Mouse (Mus musculus) neural tube, embryonic 13.5 days (tissue): ENCODE results near the gene Tgfbr3. TPM values are rescaled to one million over a fixed set of nuclear protein-coding genes. Genes with fewer than 3 reads are reported as not detected.

Source experiments
- ATAC-seq: fragments of 200-750 bp; cut with Nextera tagmentation; 2 replicates; pipeline ENCODE4 v1.8.0; 2017; ENCODE audit warnings: low read depth, mild to moderate bottlenecking, moderate TSS enrichment, moderate library complexity
- H3K27ac ChIP-seq: fragments of 300-500 bp; sonication (generic); replicated peaks from 2 replicates; pipeline ENCODE4 v1.5.1; 2015; ENCODE audit warnings: moderate library complexity, mild to moderate bottlenecking, inconsistent platforms
- H3K27me3 ChIP-seq: fragments of 300-500 bp; sonication (generic); 2 replicates; pipeline ENCODE4 v1.6.1; 2015; ENCODE audit warnings: mild to moderate bottlenecking, inconsistent platforms
- H3K36me3 ChIP-seq: fragments of 300-500 bp; sonication (generic); 2 replicates; pipeline ENCODE4 v1.6.1; 2015; ENCODE audit warnings: mild to moderate bottlenecking, inconsistent platforms
- H3K4me1 ChIP-seq: fragments of 300-500 bp; sonication (generic); replicated peaks from 2 replicates; pipeline ENCODE4 v1.6.1; 2015; ENCODE audit warnings: inconsistent platforms
- H3K4me2 ChIP-seq: fragments of 300-500 bp; sonication (generic); 2 replicates; pipeline ENCODE4 v1.6.1; 2015; ENCODE audit warnings: inconsistent platforms, mild to moderate bottlenecking, moderate library complexity
- H3K4me3 ChIP-seq: fragments of 300-500 bp; sonication (generic); 2 replicates; pipeline ENCODE4 v1.5.1; 2015; ENCODE audit warnings: mild to moderate bottlenecking, inconsistent platforms
- H3K9ac ChIP-seq: fragments of 300-500 bp; sonication (generic); 2 replicates; pipeline ENCODE4 v1.6.1; 2015; ENCODE audit warnings: moderate library complexity, mild to moderate bottlenecking, inconsistent platforms
- H3K9me3 ChIP-seq: fragments of 300-500 bp; sonication (generic); 2 replicates; pipeline ENCODE4 v1.6.1; 2016; ENCODE audit warnings: inconsistent platforms
- WGBS: fragments of 180-500 bp; shearing (Covaris S2); methylation state at CpG from one replicate; pipeline ENCODE4 v1.1.7; 2015; 5-methylcytosine and 5-hydroxymethylcytosine counted together
- polyA plus RNA-seq: library from polyadenylated mRNA; unstranded; fragments of >200 nt; fragmentation: Nextera tagmentation; extraction: Ambion mirVana; gene quantifications from 2 replicates; pipeline ENCODE4 v1.2.1, GENCODE M21; 2015

Tgfbr3 gene
- polyA plus RNA-seq, 1 experiment from 2014 or later, result 6.9 TPM

GRCm38 (mm10) chr5:107122622-107123021 is 166.8 kb downstream of the Tgfbr3 start:
- no peak overlapping the region for H3K27ac ChIP-seq
- 0 out of 2 replicates have a peak, but pooled peaks cover 2% of the 10 kb centered on the region for H3K36me3 ChIP-seq
- H3K4me3 ChIP-seq, result no peak overlapping the region
- H3K27me3 ChIP-seq, result no peaks in the 10 kb centered on the region
- H3K4me1 ChIP-seq, result peaks cover 11% of the 10 kb centered on the region; the same call in 1 of the 2 replicates
- no peak overlapping the region for H3K4me2 ChIP-seq
- no peaks in the 10 kb centered on the region for H3K9me3 ChIP-seq
- 88% methylated on average over 4 of the region's 4 CpGs for WGBS
- H3K9ac ChIP-seq, result no peak overlapping the region
- ATAC-seq, result no peak

DNA sequence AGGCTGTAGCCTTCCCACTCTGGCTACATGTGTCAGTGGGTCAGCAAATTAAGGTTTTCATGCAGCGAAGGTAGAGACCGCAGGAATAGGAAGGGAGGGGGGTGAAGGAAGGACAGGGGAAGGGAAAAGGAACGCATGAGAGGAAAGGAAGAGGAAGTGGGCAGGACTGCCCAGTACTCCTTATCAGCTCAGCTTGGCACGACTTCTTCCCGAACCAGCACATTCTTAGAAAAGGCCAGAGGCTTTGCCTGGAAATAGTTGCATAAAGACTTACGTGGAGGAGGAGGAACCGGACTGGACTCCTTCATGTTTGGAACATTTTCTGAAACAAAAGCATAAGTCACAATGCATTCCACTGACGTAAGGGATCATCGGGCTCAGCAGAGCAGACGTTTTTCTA is 168.3 kb downstream of the Tgfbr3 start:
- H3K9me3 ChIP-seq, result no peaks in the 10 kb centered on the region
- 81% methylated on average over 10 of the region's 10 CpGs for WGBS
- H3K9ac ChIP-seq, result no peak overlapping the region
- ATAC-seq, result no peak
- H3K4me1 ChIP-seq, result peaks cover 10% of the 10 kb centered on the region; the same call in 1 of the 2 replicates
- no peak overlapping the region for H3K4me3 ChIP-seq
- H3K4me2 ChIP-seq, result no peak overlapping the region
- no peak overlapping the region for H3K27ac ChIP-seq
- 0 out of 2 replicates have a peak, but pooled peaks cover 2% of the 10 kb centered on the region for H3K36me3 ChIP-seq
- no peaks in the 10 kb centered on the region for H3K27me3 ChIP-seq

GRCm38 (mm10) chr5:107120624-107121023 is 168.8 kb downstream of the Tgfbr3 start:
- H3K9me3 ChIP-seq, result no peaks in the 10 kb centered on the region
- no peak overlapping the region for H3K9ac ChIP-seq
- H3K4me2 ChIP-seq, result no peak overlapping the region
- H3K36me3 ChIP-seq, result 0 out of 2 replicates have a peak, but pooled peaks cover 2% of the 10 kb centered on the region
- 85% methylated on average over 3 of the region's 3 CpGs for WGBS
- H3K27ac ChIP-seq, result no peak overlapping the region
- H3K4me3 ChIP-seq, result no peak overlapping the region
- ATAC-seq, result no peak
- peaks cover 6% of the 10 kb centered on the region; the same call in 1 of the 2 replicates for H3K4me1 ChIP-seq
- H3K27me3 ChIP-seq, result no peaks in the 10 kb centered on the region

- Histone ChIP-seq H3K4me1 (no peaks in the 10 kb centered on the region), H3K4me3 (no peak overlapping the region), H3K27me3 (no peaks in the 10 kb centered on the region), H3K27ac (no peak overlapping the region), H3K4me2 (no peak overlapping the region), H3K9ac (no peak overlapping the region), H3K9me3 (no peaks in the 10 kb centered on the region), H3K36me3 (0 out of 2 replicates have a peak, but pooled peaks cover 2% of the 10 kb centered on the region)
- 61% methylated on average over 6 of the region's 6 CpGs for WGBS
- ATAC-seq, result no peak
Measured at GRCm38 (mm10) chr5:107119896-107120295, 169.5 kb downstream of the Tgfbr3 start.

GRCm38 (mm10) chr5:107116821-107117220 is 172.6 kb downstream of the Tgfbr3 start:
- Histone ChIP-seq H3K36me3 (0 out of 2 replicates have a peak, but pooled peaks cover 2% of the 10 kb centered on the region), H3K4me2 (no peak overlapping the region), H3K4me1 (no peaks in the 10 kb centered on the region), H3K27ac (no peak overlapping the region), H3K27me3 (no peaks in the 10 kb centered on the region), H3K9me3 (no peaks in the 10 kb centered on the region), H3K4me3 (no peak overlapping the region), H3K9ac (no peak overlapping the region)
- 76% methylated on average over 3 of the region's 3 CpGs for WGBS
- ATAC-seq, result no peak

- Histone ChIP-seq H3K4me1 (peaks cover 27% of the 10 kb centered on the region), H3K36me3 (no peaks in the 10 kb centered on the region), H3K4me3 (no peak overlapping the region), H3K27ac (no peak overlapping the region), H3K9me3 (no peaks in the 10 kb centered on the region), H3K4me2 (no peak overlapping the region), H3K27me3 (no peaks in the 10 kb centered on the region), H3K9ac (no peak overlapping the region)
- WGBS, result 80% methylated on average over 7 of the region's 7 CpGs
- no peak for ATAC-seq
Measured at GRCm38 (mm10) chr5:107112656-107113275, 176.7 kb downstream of the Tgfbr3 start.

DNA sequence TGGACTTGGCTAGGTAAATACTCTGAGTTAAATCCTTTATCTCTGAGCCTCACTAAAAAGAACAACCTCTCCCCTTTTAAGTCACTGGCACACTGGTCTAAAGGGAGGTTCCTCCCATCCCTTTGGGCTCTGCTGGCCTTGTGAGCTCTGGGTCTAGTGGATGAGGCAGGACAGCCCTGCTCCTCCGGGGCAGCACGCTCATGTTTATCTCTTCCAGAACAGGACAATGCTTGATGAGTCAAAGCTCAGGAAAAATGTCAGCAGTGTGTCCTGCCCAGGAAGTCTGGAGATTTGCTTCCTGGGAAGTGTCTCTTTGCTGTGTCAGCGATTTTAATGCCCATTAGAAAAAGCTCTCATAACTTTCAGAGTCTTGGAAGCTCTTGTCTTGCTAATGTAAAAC is 177.6 kb downstream of the Tgfbr3 start:
- Histone ChIP-seq H3K4me2 (no peak overlapping the region), H3K27ac (no peak overlapping the region), H3K9me3 (no peaks in the 10 kb centered on the region), H3K27me3 (no peaks in the 10 kb centered on the region), H3K9ac (no peak overlapping the region), H3K36me3 (no peaks in the 10 kb centered on the region), H3K4me1 (peaks cover 27% of the 10 kb centered on the region), H3K4me3 (no peak overlapping the region)
- WGBS, result 65% methylated on average over 3 of the region's 3 CpGs
- ATAC-seq, result no peak

GRCm38 (mm10) chr5:107110880-107111520 is 178.4 kb downstream of the Tgfbr3 start:
- no peaks in the 10 kb centered on the region for H3K9me3 ChIP-seq
- peak overlapping the region; percentile 56 for H3K27ac ChIP-seq
- H3K4me3 ChIP-seq, result no peak overlapping the region
- H3K36me3 ChIP-seq, result no peaks in the 10 kb centered on the region
- WGBS, result 33% methylated on average over 7 of the region's 7 CpGs
- H3K4me2 ChIP-seq, result no peak overlapping the region
- ATAC-seq, result 0 out of 2 replicates have a peak, but pooled peaks have one; percentile 40
- H3K4me1 ChIP-seq, result peaks cover 27% of the 10 kb centered on the region
- no peaks in the 10 kb centered on the region for H3K27me3 ChIP-seq
- H3K9ac ChIP-seq, result 0 out of 2 replicates have a peak overlapping the region, but pooled peaks have one; percentile 35

DNA sequence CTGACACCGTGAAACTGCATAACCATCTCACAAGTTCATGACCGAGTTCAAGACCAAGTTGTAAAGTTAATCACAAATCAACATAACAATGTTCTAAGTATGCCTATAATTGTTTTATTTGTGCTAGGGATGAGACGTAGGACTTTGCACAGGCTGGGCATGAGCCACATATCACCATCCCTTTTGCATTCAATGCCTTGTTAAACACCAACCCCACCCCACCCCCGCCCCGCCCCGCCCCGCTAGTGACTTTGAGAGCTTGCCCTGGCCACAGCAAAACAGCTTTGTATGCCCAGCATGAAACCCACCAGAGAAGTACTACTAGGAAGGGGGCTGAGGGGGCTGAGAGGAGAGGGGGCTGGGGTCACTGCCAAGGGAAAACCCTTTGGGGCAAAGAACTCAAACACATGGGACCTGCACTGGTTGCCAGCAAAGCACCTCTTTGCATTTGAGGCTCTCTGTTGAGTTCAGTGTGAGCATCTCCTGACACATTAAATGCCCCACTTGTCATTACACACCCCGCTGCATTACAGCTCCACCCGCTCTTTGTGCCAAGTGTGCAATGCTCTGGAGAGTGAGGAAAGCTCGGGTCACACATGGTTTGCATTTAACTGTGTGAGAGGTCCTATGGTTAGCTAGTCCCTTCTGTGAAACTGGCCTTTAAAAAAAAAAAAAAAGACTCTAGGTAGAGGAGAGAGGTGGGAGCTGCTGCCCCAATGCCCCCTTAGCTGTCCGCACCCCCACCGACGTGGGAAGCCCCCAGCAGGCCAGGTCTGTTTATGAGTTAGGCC is 179.1 kb downstream of the Tgfbr3 start:
- H3K4me2 ChIP-seq, result no peak overlapping the region
- no peaks in the 10 kb centered on the region for H3K36me3 ChIP-seq
- H3K27me3 ChIP-seq, result no peaks in the 10 kb centered on the region
- H3K4me3 ChIP-seq, result no peak overlapping the region
- H3K4me1 ChIP-seq, result peaks cover 27% of the 10 kb centered on the region
- no peaks in the 10 kb centered on the region for H3K9me3 ChIP-seq
- peak overlapping the region; percentile 56 for H3K27ac ChIP-seq
- 0 out of 2 replicates have a peak overlapping the region, but pooled peaks have one; percentile 35 for H3K9ac ChIP-seq
- 0 out of 2 replicates have a peak, but pooled peaks have one; percentile 40 for ATAC-seq
- 50% methylated on average over 13 of the region's 13 CpGs for WGBS

DNA sequence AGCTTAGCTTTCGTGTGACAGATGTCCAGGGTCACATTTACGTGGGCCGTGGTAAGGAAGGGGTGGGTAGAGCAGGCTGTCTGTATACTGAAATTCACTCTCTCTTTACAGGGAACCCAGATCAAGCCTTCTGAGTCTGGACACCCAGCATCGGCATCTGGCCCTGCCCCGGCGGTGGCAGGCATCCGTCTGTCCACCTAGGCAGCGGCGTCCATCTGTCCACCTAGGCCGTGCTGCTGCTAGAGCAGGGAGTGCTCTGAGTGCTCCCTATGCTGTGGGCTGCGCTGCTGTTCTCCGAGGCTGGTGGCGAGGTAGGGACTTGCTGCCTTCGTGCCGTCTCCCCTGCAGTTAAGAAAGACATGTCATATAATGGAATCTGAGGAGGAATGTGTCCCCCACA is 180.0 kb downstream of the Tgfbr3 start:
- Histone ChIP-seq H3K4me1 (peaks cover 27% of the 10 kb centered on the region), H3K27me3 (no peaks in the 10 kb centered on the region), H3K4me2 (no peak overlapping the region), H3K9ac (0 out of 2 replicates have a peak overlapping the region, but pooled peaks have one; percentile 45), H3K9me3 (no peaks in the 10 kb centered on the region), H3K4me3 (no peak overlapping the region), H3K36me3 (no peaks in the 10 kb centered on the region), H3K27ac (no peak overlapping the region)
- ATAC-seq, result no peak
- 59% methylated on average over 15 of the region's 15 CpGs for WGBS

DNA sequence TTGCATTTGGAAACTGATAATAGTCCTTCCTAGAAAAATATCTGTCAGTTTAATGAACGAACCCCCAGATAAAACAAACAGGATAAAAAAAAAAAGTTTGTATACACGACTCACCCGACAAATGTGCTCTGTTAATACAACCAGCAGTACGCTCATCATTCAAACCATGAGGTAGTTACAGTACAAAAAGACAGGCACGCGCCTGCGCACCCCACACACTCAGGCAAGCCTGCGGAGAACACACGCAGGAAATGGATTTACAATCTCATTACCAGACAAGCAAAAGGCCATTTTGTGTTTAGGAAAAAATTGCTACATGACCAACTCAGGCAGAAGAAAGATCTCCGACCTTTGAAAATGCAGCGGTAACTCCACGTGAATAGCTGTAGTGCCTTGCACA is 182.6 kb downstream of the Tgfbr3 start:
- Histone ChIP-seq H3K27me3 (no peaks in the 10 kb centered on the region), H3K9me3 (no peaks in the 10 kb centered on the region), H3K27ac (no peak overlapping the region), H3K4me3 (no peak overlapping the region), H3K4me2 (no peak overlapping the region), H3K36me3 (no peaks in the 10 kb centered on the region), H3K4me1 (peaks cover 29% of the 10 kb centered on the region), H3K9ac (no peak overlapping the region)
- WGBS, result 73% methylated on average over 12 of the region's 12 CpGs
- ATAC-seq, result no peak

DNA sequence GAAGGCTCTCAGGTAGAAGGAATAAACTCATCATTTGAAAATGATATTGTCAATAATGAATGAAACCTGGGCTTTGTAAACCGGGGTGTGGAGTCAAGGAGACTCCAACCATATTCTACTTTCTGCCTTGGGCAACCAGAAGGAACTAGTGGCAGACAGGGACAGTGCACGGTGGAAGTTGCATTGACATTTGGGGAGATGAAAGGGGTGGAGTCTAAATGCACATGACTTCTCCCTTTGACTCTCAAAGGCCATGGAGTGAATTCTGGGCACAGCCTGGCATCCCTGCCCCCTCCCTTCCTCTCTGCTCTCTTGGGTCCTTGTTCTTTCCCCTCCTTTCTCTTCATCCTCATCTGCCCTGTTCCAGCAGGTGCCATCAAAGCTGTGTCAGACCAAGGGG is 183.3 kb downstream of the Tgfbr3 start:
- no peaks in the 10 kb centered on the region for H3K36me3 ChIP-seq
- no peak overlapping the region for H3K4me3 ChIP-seq
- H3K4me1 ChIP-seq, result peaks cover 29% of the 10 kb centered on the region
- 78% methylated on average over 2 of the region's 2 CpGs for WGBS
- H3K27me3 ChIP-seq, result no peaks in the 10 kb centered on the region
- H3K9ac ChIP-seq, result no peak overlapping the region
- H3K4me2 ChIP-seq, result no peak overlapping the region
- no peak for ATAC-seq
- H3K9me3 ChIP-seq, result no peaks in the 10 kb centered on the region
- H3K27ac ChIP-seq, result no peak overlapping the region
